Mouse (Mus musculus) testis, adult 2 months (tissue): Measurements from ENCODE around the gene Atf7ip.

Experiments used
- CTCF ChIP-seq: fragments of 200-500 bp; IDR thresholded peaks from 2 replicates; pipeline ENCODE4 v1.5.1; 2012; ENCODE audit warnings: low read depth, mild to moderate bottlenecking, inconsistent platforms, low read length, moderate library complexity; ENCODE audit not compliant: control insufficient read depth, insufficient read depth, insufficient replicate concordance
- POLR2A ChIP-seq: fragments of 200-500 bp; IDR thresholded peaks from 2 replicates; pipeline ENCODE4 v1.6.1; 2012; ENCODE audit warnings: low read depth, mild to moderate bottlenecking, inconsistent platforms, low read length, moderate library complexity; ENCODE audit not compliant: control insufficient read depth

DNA sequence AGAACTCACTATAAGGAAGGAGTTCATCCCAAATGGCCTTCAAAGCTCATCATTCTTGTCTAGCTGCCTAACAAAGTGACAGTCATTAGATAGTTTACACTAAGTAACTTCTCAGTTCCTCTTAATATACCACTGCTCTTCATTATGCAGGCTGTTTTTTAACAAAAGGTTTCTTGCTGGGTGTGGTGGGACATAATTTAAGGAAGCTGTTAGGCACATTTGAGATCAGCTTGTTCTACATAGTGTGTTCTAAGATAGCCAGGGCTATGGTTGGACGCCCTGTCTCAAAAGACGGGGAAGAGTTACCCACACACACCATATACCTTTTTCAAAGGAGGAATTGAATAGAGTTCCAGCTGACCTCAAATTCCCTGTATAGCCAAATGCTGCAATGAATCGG is 21.9 kb upstream of the Atf7ip start:
- TF ChIP-seq POLR2A (no peak), CTCF (no peak)
